Mouse (Mus musculus) heart, adult 2 months (tissue): Measurements from ENCODE around the gene Wnt1. TPM values are rescaled to one million over a fixed set of nuclear protein-coding genes. Genes with fewer than 3 reads are reported as not detected.

Experiments used
- DNase-seq, 2 experiments: peaks; one replicate each; pipeline ENCODE4 v3.0.0; 2021
- H3K27ac ChIP-seq: fragments of 200-600 bp; 2 replicates; pipeline ENCODE4 v1.8.1; 2022
- H3K27me3 ChIP-seq: fragments of 200-500 bp; 2 replicates; pipeline ENCODE4 v1.6.1; 2012; ENCODE audit warnings: mild to moderate bottlenecking, low read length, inconsistent platforms, mixed read lengths; ENCODE audit not compliant: control insufficient read depth, insufficient read depth
- H3K36me3 ChIP-seq: fragments of 200-500 bp; 2 replicates; pipeline ENCODE4 v1.6.1; 2012; ENCODE audit warnings: low read length, inconsistent platforms; ENCODE audit not compliant: control insufficient read depth, insufficient read depth
- H3K4me1 ChIP-seq: fragments of 200-500 bp; 2 replicates; pipeline ENCODE4 v1.6.1; 2011; ENCODE audit warnings: low read length; ENCODE audit not compliant: control insufficient read depth, insufficient read depth
- H3K4me3 ChIP-seq: fragments of 200-600 bp; 2 replicates; pipeline ENCODE4 v1.8.1; 2022
- H3K79me2 ChIP-seq: fragments of 200-500 bp; replicated peaks from 2 replicates; pipeline ENCODE4 v1.6.1; 2012; ENCODE audit warnings: mild to moderate bottlenecking, inconsistent platforms, low read length, moderate library complexity, mixed read lengths; ENCODE audit not compliant: control insufficient read depth, insufficient read depth
- H3K9ac ChIP-seq: fragments of 200-500 bp; 2 replicates; pipeline ENCODE4 v1.6.1; 2012; ENCODE audit warnings: low read depth, mild to moderate bottlenecking, control low read depth, inconsistent platforms, low read length, mixed read lengths
- CTCF ChIP-seq: fragments of 200-600 bp; IDR thresholded peaks from 2 replicates; pipeline ENCODE4 v1.8.1; 2022; ENCODE audit warnings: antibody characterized with exemption, mild to moderate bottlenecking, moderate library complexity
- EP300 ChIP-seq: fragments of 200-500 bp; IDR thresholded peaks from 2 replicates; pipeline ENCODE4 v1.6.1; 2011; ENCODE audit warnings: low read depth, low read length, control low read depth; ENCODE audit not compliant: insufficient read depth
- POLR2A ChIP-seq: fragments of 200-500 bp; IDR thresholded peaks from 2 replicates; pipeline ENCODE4 v1.6.1; 2011; ENCODE audit warnings: mild to moderate bottlenecking, low read depth, low read length, control low read depth; ENCODE audit not compliant: insufficient read depth
- WGBS: fragments of 180-500 bp; shearing (Covaris S2); methylation state at CpG from one replicate; pipeline ENCODE4 v1.1.7; 2018; 5-methylcytosine and 5-hydroxymethylcytosine counted together
- intact Hi-C: fragments of 180-260 bp; cut with DNase I; formaldehyde crosslinking; loops from one replicate; pipeline ENCODE4 v1.15.1; 2025
- polyA plus RNA-seq: library from polyadenylated mRNA; depleted of rRNA; stranded (reverse); fragments of >200 nt; gene quantifications from 2 replicates; pipeline ENCODE4 v1.2.3, GENCODE M21; 2012
- total RNA-seq, 2 experiments: library from RNA; stranded (reverse); gene quantifications; 2 replicates each; pipeline ENCODE4 v1.2.3; 2021

The Wnt1 gene
- total and polyA plus RNA-seq, 3 experiments: not detected

GRCm38 (mm10) chr15:98768259-98768658 is 21.4 kb upstream of the Wnt1 start:
- TF ChIP-seq POLR2A (no peak), CTCF (no peak), EP300 (no peak)

GRCm38 (mm10) chr15:98771813-98772425 is 17.7 kb upstream of the Wnt1 start:
- H3K36me3 ChIP-seq: no peaks in the 10 kb centered on the region
- no peak for TF ChIP-seq CTCF
- no peak for TF ChIP-seq POLR2A
- TF ChIP-seq EP300: no peak
- H3K4me3 ChIP-seq: peak overlapping the region; percentile 39; the same call in 1 of the 2 replicates
- H3K9ac ChIP-seq: no peak overlapping the region
- intact Hi-C loops: no loop called here
- H3K79me2 ChIP-seq: no peaks in the 10 kb centered on the region
- peaks cover 7% of the 10 kb centered on the region for H3K27me3 ChIP-seq
- H3K27ac ChIP-seq: no peak overlapping the region
- H3K4me1 ChIP-seq: 0 out of 2 replicates have a peak, but pooled peaks cover 1% of the 10 kb centered on the region
- DNase-seq: no peak
- WGBS: 23% methylated on average over 12 of the region's 12 CpGs

More at GRCm38 (mm10) chr15:98768259-98768658, 21.4 kb upstream of the Wnt1 start:
- no peaks in the 10 kb centered on the region for H3K79me2 ChIP-seq
- intact Hi-C loops: no loop called here
- DNase-seq: no peak
- H3K4me1 ChIP-seq: peaks cover 1% of the 10 kb centered on the region; the same call in 1 of the 2 replicates
- H3K36me3 ChIP-seq: no peaks in the 10 kb centered on the region
- 50% methylated on average over 5 of the region's 5 CpGs for WGBS
- no peaks in the 10 kb centered on the region for H3K27me3 ChIP-seq
- no peak overlapping the region for H3K27ac ChIP-seq
- H3K9ac ChIP-seq: no peak overlapping the region
- H3K4me3 ChIP-seq: no peak overlapping the region

GRCm38 (mm10) chr15:98772511-98773211 is 17.0 kb upstream of the Wnt1 start:
- 8% methylated on average over 36 of the region's 36 CpGs for WGBS
- intact Hi-C loops: no loop called here
- Histone ChIP-seq H3K4me1 (0 out of 2 replicates have a peak, but pooled peaks cover 1% of the 10 kb centered on the region), H3K27ac (no peak overlapping the region), H3K9ac (no peak overlapping the region), H3K4me3 (peak overlapping the region; percentile 39), H3K36me3 (no peaks in the 10 kb centered on the region), H3K79me2 (no peaks in the 10 kb centered on the region), H3K27me3 (peaks cover 14% of the 10 kb centered on the region)
- TF ChIP-seq POLR2A: no peak
- TF ChIP-seq EP300: no peak
- no peak for TF ChIP-seq CTCF
- no peak for DNase-seq

GRCm38 (mm10) chr15:98774096-98774495 is 15.6 kb upstream of the Wnt1 start:
- TF ChIP-seq POLR2A (no peak), CTCF (no peak), EP300 (no peak)
- Histone ChIP-seq H3K36me3 (no peaks in the 10 kb centered on the region), H3K27ac (no peak overlapping the region), H3K9ac (no peak overlapping the region), H3K79me2 (no peaks in the 10 kb centered on the region), H3K27me3 (peaks cover 21% of the 10 kb centered on the region), H3K4me3 (no peak overlapping the region), H3K4me1 (peaks cover 3% of the 10 kb centered on the region; the same call in 1 of the 2 replicates)
- intact Hi-C loops: no loop called here
- WGBS: 54% methylated on average over 15 of the region's 15 CpGs
- DNase-seq: no peak

- Histone ChIP-seq H3K79me2 (no peaks in the 10 kb centered on the region), H3K9ac (no peak overlapping the region), H3K4me1 (peaks cover 3% of the 10 kb centered on the region; the same call in 1 of the 2 replicates), H3K27ac (no peak overlapping the region), H3K4me3 (no peak overlapping the region), H3K27me3 (peaks cover 23% of the 10 kb centered on the region), H3K36me3 (no peaks in the 10 kb centered on the region)
- no peak for DNase-seq
- no peak for TF ChIP-seq EP300
- no peak for TF ChIP-seq POLR2A
- no peak for TF ChIP-seq CTCF
- intact Hi-C loops: no loop called here
- WGBS: 24% methylated on average over 5 of the region's 5 CpGs
Measured at GRCm38 (mm10) chr15:98775533-98775932, 14.1 kb upstream of the Wnt1 start.

GRCm38 (mm10) chr15:98776280-98777004 is 13.2 kb upstream of the Wnt1 start:
- Histone ChIP-seq H3K36me3 (no peaks in the 10 kb centered on the region), H3K9ac (peak overlapping the region; percentile 22; the same call in 1 of the 2 replicates), H3K4me1 (peaks cover 3% of the 10 kb centered on the region; the same call in 1 of the 2 replicates), H3K27ac (no peak overlapping the region), H3K4me3 (no peak overlapping the region), H3K79me2 (no peaks in the 10 kb centered on the region), H3K27me3 (peaks cover 23% of the 10 kb centered on the region)
- intact Hi-C loops: no loop called here
- WGBS: 5% methylated on average over 62 of the region's 62 CpGs
- peak; percentile 36 to 37 for DNase-seq
- peak; percentile 32 for TF ChIP-seq CTCF
- no peak for TF ChIP-seq POLR2A
